ENCODE assay signal across 9 mouse cellular contexts in the genomic region with DNA sequence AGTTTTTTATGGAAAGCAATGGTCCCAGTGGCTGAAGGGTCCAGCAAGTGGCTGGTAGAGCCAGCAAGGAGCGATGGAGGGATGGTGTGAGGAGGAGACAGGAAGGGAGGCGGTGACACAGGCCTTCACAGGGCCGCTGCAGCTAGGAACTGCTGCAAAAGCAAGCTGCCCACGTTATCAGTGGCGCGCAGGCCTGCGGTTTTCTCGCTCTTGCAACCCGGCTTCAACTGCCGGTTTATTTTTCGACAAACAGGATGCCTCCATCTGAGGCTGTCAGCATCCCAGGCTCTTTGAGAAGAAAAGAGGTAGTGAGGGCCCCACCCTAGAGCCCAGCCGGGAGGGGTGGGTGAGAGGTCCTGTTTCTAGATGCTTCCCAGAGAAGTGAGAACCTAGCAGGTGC. TPM values are rescaled to one million over a fixed set of nuclear protein-coding genes. Genes with fewer than 3 reads are reported as not detected.
DNase-seq lines count a peak whose midpoint lies in the region.
"Had no signal": no experiment of that assay in that cellular context is flagged by ENCODE, and none has a peak within 500 bp of the region (broad histone marks: within the 10 kb centered on the region; RNA-seq: fewer than 3 reads in every experiment).

No protein-coding gene starts in this region.

- DNase-seq in B cell, adult 2 months: peak; percentile 65 to 73
- peak; percentile 99 for DNase-seq in MEL-GATA-1-ER (ENCODE audit: extremely low read depth, low read depth)
- peak; percentile 91 for DNase-seq in liver
- peak; percentile 82 to 84 for DNase-seq in natural killer cell, adult 2 months (ENCODE audit: low spot score in 2 of 2)
- DNase-seq in urinary bladder, adult 18-20 months (ENCODE audit: low spot score in 2 of 2): no peak
- no peak for DNase-seq in left cerebral cortex, adult 9 months (ENCODE audit: low spot score in 2 of 2)
- DNase-seq in left cerebral cortex, adult 18-20 months (ENCODE audit: low spot score in 2 of 2): no peak
- no peak for DNase-seq in right cerebral cortex, postnatal 4 days
- DNase-seq: right cerebral cortex, postnatal 25 days had no signal

RNA-seq across cellular contexts. Expression of a gene that starts 24.4 kb away (rescaled TPM):
- total RNA-seq in left cerebral cortex, adult 18-20 months (2021): 1 to 10 TPM; 1.6 to 1.8 TPM

Comparison
In these comparisons a context has a peak if more than half of its experiments do, and no peak if none do; other contexts are left out.
1. DNase-seq: peak in B cell, adult 2 months (2 of 2), MEL-GATA-1-ER (single experiment), liver (single experiment) and natural killer cell, adult 2 months (2 of 2); none in urinary bladder, adult 18-20 months (0 of 2), left cerebral cortex, adult 9 months (0 of 2), left cerebral cortex, adult 18-20 months (0 of 2) and right cerebral cortex, postnatal 4 days (single experiment).